Mouse (Mus musculus) mesoderm, embryonic 11.5 days (tissue): ENCODE measurements around the gene Hormad1.
"Not testable (repeated sequence)": the region's sequence is repeated elsewhere in the genome, so short reads cannot be mapped to it uniquely, and the experiment has no call there.

ENCODE experiments used
- DNase-seq: peaks from one replicate; pipeline ENCODE4 v3.0.0-alpha.2; 2012; ENCODE audit warnings: low read depth, low spot score

Hormad1 gene

GRCm38 (mm10) chr3:95560738-95561137, 1.3 kb downstream of the Hormad1 start:
- no peak for DNase-seq

DNA sequence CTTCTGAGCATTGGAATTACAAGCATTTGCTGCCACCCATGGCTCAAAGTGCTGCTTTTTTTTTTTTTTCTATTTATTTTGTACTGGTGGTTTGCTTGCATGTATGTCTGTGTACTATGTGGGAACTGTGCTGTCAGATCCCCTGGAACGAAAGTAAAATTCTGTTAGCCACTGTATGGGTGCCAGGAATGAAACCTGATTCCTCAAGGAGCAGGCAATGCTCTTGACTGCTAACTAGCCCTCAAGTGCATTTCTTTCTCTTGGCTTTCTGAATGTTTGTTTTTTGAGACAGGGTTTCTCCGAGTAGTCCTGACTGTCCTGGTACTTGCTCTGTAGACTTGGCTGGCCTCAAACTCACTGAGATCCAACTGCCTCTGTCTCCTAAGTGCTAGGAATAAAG, 2.3 kb downstream of the Hormad1 start:
- no peak for DNase-seq

DNA sequence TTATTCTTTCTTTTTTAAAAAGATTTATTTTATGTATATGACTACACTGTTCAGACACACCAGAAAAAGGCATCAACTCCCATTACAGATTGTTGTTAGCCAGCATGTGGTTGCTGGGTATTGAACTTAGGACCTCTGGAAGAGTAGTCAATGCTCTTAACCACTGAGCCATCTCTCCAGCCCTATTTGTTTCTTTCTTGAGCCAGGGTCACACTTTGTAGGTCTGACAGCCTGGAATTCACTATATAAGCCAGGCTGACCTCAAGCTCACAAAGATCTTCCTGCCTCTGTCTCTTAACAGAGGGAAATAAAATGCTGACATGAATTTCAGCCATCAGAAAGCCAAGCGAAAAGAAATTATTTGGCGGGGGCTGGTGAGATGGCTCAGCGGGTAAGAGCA, 10.1 kb downstream of the Hormad1 start:
- DNase-seq = no peak

DNA sequence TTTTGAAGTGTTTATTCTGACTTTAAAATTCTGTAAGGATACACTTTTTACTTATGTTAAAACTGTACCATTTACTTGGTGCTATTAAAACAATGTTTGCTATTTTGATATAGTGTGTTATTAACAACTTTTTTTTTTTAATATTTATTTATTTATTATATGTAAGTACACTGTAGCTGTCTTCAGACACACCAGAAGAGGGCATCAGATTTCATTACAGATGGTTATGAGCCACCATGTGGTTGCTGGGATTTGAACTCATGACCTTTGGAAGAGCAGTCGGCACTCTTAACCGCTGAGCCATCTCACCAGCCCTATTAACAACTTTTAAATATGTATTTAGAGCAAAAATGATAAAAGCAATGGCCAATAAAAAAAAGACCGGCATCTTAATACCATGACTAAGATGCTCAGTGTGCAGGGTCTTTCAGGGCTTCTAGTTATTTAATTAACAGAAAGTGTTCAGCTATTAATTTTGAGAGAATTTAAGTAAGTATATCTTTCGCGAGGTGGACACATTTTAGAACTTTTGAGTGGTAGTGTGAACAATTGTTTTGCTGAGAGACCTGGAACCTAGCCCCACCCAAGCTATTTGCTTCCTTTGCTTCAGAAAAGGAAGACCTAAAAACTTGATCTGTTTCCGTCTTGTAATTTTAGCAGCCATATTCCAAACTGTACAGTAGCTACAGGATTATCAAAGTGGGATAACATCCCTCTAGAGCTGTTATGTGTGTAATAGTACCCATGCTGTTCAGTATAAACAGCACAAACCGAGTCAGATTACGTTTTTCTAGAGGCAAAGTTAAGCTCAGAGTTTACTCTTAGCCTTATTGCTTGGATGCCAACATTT, 28.5 kb downstream of the Hormad1 start:
- no peak for DNase-seq

GRCm38 (mm10) chr3:95588604-95589086, 29.2 kb downstream of the Hormad1 start, which contains the start of gene Golph3l:
Golph3l (plus strand) TSS chr3:95588934.
- peak; percentile 97 for DNase-seq

DNA sequence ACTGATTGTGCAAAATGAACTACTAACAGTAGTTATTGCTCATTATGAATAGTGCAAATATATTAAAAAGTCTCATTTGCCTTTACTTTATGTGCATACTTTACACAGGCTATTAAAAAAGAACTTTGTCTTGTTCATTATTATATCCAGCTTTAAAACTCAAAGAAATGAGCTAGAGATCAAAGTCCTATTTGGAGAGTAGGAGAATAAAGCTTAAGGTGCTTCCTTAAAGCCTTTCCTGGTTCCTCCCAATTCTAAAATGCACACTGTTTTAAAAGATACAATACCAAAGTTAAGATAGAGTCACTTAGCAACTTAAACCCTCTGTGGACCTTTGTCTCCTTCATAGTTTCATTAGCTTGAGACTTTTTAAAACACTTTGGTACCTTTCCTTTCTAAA, 39.3 kb downstream of the Hormad1 start:
- no peak for DNase-seq

GRCm38 (mm10) chr3:95601287-95601686, 41.8 kb downstream of the Hormad1 start:
- DNase-seq = no peak

DNA sequence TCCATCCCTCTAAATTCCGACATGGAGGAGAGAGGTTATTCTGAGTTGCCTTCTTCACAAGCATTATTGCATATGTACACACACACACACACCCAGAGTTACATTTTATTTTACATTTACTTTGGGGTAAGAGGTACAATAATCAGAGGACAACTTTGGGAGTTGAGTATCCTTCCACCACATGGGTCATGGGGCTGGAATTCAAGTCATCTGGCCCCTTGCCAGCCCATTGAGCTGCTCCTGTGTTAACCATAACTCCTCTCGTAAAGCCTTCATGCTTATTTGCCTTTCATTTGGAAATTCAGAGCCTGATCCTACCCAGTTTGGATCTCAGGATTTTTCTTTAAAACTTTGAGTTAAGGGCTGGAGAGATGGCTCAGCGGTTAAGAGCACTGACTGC, 46.6 kb downstream of the Hormad1 start:
- DNase-seq = no peak

DNA sequence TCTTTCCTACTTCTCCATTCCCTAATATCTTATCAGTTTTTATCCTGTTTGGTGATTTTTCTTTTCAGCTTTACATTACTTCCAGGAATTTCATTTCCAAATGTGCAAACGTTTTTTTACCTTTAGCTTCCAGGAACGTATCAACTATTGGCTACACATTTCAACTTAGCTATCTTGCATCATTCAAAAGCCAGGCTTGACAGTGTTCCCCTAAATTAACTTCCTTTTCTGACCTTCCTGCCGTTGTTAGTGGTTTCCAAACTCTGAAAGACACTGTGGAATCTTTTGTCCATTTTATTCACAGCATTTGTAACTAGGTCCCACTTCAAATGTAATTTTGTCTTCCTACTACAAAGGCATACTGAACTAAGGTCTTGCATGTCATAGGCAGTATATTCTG, 49.7 kb downstream of the Hormad1 start:
- DNase-seq = no peak

GRCm38 (mm10) chr3:95613996-95614395, 54.5 kb downstream of the Hormad1 start:
- DNase-seq = no peak

DNA sequence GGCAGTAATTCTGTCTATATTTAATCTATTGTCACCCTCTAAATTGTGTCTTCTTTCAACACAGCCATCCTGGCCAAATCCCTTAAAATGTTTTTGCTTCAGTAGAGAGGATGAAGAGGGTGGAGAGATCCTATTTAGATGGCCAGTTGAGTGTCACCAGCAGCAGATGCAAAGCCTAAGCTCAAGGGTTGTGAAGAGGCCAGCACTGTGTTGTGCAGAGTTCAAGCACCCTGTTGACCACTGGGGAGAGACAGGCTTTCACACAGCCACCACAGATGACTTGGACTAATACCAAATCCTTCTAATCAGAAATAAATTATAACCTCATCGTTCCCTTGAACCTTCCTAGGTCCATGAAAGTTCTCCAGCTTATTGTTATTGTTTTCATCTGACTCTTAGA, 59.0 kb downstream of the Hormad1 start:
- DNase-seq = no peak

GRCm38 (mm10) chr3:95621241-95621640, 61.8 kb downstream of the Hormad1 start:
- DNase-seq = no peak

- not testable (repeated sequence) for DNase-seq
These were observed 62.9 kb downstream of the Hormad1 start for GRCm38 (mm10) chr3:95622421-95622820.

- no peak for DNase-seq
These were observed 64.1 kb downstream of the Hormad1 start for GRCm38 (mm10) chr3:95623551-95623950.

GRCm38 (mm10) chr3:95623991-95624515, 64.6 kb downstream of the Hormad1 start:
- not testable (repeated sequence) for DNase-seq

- peak; percentile 99 for DNase-seq
These were observed 65.4 kb downstream of the Hormad1 start, which contains the start of gene Ensa for GRCm38 (mm10) chr3:95624628-95625503. Ensa (plus strand) TSS chr3:95624993.

- DNase-seq = no peak
These were observed 68.3 kb downstream of the Hormad1 start for GRCm38 (mm10) chr3:95627763-95628162.

DNA sequence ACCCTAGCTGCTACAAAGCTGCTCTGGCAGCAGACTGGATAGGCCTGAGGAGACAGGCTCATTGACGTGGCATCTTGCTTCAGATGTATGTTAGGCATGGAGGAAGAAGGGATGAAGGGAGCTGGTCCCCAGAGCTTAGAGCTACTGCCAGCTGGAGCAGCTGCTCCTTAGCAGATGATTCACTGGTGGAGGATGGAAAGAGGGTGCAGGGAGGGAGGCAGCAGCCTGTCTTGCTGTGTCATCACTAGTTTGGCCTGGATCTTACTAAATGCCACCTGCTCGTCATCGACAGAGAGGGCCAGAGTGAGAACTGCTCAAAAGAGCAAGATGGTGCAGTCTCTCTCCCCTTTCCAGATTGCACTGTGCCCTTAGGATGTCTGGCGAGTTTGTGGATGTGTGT, 70.3 kb downstream of the Hormad1 start:
- DNase-seq = no peak

DNA sequence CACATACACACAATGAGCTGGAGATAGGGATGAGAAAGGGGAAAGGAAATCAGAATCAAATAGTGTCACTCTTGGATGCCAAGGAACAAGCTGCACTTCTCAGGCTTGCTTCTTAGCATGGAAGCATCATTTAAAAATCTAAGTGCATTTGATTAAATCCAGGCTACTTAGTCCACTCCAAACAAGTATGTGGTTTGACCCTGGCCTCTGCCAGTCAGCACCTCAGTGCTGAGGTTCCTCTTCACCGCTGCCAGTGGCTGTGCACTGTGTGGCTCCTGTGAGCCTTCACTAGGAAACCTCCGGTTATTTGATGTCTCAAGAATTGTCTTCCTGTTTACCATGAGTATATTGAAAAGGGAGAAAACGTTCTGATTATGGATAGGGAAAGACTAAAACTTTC, 71.4 kb downstream of the Hormad1 start:
- DNase-seq = no peak

GRCm38 (mm10) chr3:95631304-95631703, 71.8 kb downstream of the Hormad1 start:
- no peak for DNase-seq

DNA sequence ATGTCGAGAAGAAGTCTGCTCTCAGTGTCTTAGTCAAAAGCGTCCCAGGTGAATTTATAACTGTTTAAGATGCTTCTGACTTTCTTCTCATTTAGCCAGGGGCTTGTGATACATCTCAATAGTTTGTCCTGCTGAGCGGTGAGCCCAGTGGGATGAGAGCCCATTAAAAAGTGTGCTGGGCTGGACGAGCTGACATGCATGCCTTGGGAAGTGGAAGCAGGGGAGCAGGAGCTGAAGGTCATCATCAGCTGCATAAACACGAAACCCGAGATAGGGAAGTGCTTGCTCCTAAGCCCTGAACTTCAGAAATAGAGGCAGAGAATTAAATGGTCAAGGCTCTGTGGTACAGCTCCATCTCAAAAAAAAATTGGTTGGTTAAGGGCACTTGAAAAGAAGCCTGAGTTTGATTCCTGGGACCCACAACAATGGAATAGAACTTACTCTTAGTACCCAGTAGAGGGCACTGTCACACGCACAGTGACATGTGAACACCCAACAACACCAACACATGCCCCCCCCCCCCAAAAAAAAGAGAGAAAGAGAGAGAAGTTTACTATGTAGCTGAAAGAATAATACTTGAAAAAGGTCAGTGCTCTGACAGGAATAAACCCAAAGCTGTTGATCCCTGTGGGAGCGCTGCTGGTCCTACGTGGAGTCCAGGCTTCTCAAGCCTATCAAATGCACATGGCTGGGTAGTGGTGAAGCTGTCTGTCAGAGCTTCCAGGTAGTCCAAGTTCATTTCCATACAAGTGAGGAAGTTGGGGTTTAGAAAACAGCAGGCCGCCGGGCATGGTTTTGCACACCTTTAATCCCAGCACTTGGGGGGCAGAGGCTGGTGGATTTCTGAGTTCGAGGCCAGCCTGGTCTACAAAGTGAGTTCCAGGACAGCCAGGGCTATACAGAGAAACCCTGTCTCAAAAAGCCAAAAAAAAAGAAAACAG, 73.4 kb downstream of the Hormad1 start:
- DNase-seq = peak; percentile 45
